Mouse (Mus musculus): ENCODE measurements at regions not wholly inside any gene's neighbourhood (a gene's known extent, or its start where the extent isn't known, plus 50 kb on each side); places are given as distances from the start of the nearest gene placed in this dataset.

DNA sequence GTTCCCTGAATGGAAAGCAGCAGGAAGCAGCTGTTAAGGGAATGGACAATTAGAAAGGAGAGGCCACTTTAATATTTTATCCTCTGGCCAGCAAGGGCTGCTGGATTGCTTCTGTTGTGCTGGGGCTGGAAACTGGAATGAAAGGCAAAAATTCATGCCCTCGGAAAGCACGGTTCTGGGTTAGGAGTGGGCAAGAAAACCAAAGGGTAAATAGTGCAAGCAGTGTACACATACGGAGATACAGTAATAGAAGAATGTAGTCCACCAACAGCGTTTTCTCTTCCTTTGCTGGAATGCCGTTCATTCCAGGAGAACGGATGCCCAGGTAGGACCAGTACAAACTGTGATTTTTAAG, 50.8 kb upstream of the Zfr start:
- CTCF ChIA-PET = no interaction called here

DNA sequence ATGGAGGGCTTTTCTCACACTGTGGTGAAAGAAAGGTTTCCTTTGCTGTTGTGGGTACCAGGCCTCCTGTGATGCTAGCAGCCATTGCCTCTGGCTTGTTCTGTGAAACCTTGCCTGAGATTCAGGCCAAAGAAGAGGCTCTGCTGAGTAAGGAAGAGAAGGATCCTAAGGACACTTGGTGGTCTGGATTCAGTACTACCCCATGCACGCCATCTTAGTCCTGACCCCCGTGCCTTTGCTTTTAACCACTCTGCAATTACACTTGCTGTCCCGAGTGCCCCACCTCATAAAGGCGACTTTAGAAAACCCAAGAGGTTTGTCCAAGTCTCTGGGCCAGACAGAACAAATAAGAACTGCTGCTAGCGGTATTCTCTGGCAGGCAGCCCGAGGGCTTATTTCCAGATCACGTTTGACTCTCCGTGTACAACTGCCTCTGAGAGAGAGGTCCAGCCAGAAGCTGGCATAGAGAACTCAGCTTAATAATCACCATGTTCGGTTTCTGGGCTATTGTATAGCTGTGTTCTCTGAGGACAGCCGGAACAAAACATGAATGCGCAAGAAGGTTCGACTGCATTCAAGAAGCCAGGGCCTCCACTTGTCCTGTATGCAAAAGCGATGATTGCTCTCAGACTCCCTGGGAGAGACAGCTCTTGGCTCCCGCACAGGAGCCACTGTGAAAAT, 51.3 kb upstream of the Zfr start:
- CTCF ChIA-PET = no interaction called here

DNA sequence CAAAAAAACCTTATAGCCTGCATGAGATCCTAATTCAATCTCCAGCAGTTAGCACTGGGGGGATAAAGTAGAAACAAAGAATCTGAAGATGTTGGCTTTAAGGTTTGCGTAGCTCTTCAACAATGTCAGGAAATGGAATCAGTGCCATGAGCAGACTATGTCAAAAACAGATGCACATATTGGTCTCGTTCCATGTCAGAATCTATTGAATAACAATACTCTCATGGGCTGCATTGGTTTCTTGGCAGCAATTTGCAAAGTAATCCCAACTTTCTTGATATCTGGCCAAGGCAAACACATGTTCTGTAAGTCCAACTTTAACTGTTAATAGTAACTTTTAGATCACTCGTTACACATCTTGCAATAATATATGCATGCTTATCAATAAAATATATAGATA, 58.1 kb upstream of the Sub1 start:
- CTCF ChIA-PET = interaction anchor here (0.5 kb wide), 1 partner anchor 19 kb away, joined by 6 read pairs; no protein-coding TSS in a partner anchor

DNA sequence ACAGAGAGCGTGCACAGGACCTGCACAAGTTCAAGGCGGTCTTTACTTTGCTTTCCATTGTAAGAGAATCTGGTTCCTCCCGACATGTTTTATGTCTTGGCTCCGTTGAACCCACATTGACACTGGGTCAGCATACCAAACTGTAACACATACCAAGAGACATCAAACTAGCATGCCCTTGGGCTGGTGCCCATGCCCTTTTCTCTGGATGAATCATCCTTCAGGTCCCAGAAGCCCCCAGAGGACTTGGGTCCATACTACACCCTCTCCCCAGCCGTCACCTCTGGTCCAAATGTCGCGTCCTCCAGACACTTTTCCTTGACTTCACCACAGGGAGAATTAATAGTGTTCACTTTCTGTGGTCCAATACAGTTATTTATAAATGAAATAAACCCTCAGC, 56.8 kb upstream of the Sub1 start:
- CTCF ChIA-PET = no interaction called here

DNA sequence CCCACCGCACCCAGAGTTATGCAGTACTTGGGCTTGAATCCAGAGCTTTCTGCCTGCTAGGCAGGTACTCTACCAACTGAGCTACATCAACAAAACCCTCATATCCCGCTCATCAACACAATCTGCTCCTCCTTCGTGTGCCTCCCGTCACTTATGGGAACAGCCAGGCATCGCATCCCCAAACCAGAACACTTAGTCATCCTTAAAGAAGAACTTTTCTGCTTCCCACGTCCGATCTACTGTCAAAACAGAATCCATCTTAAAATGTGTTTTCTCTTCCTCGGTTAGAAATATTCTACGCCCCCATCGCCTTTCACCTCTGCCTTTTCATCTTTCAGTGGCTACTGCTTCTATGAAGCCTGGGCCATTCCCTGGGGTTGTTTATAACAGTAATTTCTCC, 52.2 kb upstream of the Sub1 start:
- CTCF ChIA-PET = no interaction called here

DNA sequence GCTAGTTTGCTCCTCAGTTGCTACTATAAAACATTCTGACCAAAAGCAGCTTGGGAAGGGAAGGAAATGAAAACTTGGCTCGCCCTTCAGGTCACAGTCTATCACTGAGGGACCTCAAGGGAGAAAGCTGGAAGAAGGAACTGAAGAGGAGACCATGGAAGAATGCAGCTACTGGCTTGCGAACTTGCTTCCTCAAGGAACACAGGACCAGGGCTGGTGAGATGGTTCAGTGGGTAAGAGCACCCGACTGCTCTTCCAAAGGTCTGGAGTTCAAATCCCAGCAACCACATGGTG, 51.4 kb upstream of the Sub1 start:
- CTCF ChIA-PET = no interaction called here

DNA sequence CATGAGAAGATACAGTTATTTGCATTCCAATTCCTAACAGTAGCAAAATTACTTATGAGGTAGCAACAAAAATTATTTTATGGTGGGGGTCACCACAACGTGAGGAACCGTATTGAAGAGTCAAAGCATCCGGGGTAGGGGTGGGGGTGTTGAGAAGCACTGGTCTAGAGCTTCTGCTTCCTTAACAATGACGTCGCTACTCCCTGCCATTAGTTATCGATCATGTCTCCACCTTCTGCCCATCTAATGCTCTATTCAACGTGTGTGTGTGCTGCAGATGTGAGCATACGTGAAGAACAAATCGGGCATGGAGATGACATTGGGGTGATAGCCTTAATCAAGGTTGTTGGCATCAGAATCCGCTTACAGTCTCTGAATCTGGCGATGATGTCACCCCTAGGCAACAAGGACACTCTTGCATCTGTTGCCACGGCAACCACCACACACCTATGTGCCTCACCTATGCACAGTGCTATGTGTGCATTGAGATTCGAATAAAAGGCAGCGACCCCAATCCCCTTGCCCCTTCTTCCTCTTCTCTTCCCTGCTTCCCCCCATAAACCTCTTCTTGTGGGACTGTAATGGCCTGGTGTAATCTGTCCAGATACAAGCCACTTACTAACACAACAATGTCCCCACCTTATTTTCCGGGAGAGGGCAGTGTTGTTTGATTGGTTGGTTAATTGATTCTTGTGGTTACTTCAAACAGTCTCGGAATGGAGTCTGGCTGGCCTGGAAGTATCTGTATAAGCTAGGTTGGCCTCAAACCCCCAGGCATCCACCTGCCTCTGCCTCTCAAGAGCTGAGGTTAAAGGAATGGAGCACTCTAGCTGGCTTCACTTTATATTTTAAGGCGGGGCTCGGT, 50.8 kb upstream of the Sub1 start:
- CTCF ChIA-PET = no interaction called here
